Mouse (Mus musculus): Measurements from ENCODE around the gene Gm21762. TPM values are rescaled to one million over a fixed set of nuclear protein-coding genes. Genes with fewer than 3 reads are reported as not detected.
A peak's percentile ranks its signal among the peaks of the same experiment; 100 is the strongest.
"Not testable (repeated sequence)": the region's sequence is repeated elsewhere in the genome, so short reads cannot be mapped to it uniquely, and the experiment has no call there.

The Gm21762 gene
- total RNA-seq, 1 experiment = not detected

GRCm38 (mm10) chr13:120223012-120223659 lies 7.4 kb upstream of the Gm21762 start:
- not testable (repeated sequence) for H3K9ac ChIP-seq (ENCODE audit: insufficient read depth, low read depth, low read length, poor library complexity, severe bottlenecking); H3K9me3 ChIP-seq (ENCODE audit: control insufficient read depth, insufficient read depth, low read depth, low read length); DNase-seq (ENCODE audit: low read depth, low spot score); H3K36me3 ChIP-seq (ENCODE audit: control insufficient read depth, insufficient read depth, low read length, poor library complexity, severe bottlenecking); H3K4me1 ChIP-seq (ENCODE audit: control insufficient read depth in 2 of 2, insufficient read depth in 2 of 2, low read length in 2 of 2, poor library complexity in 1 of 2); H3K27ac ChIP-seq (ENCODE audit: insufficient read depth, low read depth, low read length, poor library complexity, severe bottlenecking)
- H3K4me3 ChIP-seq (ENCODE audit: insufficient read depth in 1 of 2, low read depth in 1 of 2, low read length in 2 of 2, poor library complexity in 1 of 2, severe bottlenecking in 1 of 2) = 0 out of 4 replicates have a peak overlapping the region, but pooled peaks of 1 of the 2 experiments have one; percentile 3
- in situ Hi-C loops (cut with MboI; ENCODE audit: low sequenced_read_pairs in 2 of 2, unreplicated experiment in 2 of 2) = loop anchor here in 1 of 2 experiments (10.0 kb wide), 1 partner anchor 388 kb away; the partner anchor contains the start of genes AF067063 and D13Ertd608e

DNA sequence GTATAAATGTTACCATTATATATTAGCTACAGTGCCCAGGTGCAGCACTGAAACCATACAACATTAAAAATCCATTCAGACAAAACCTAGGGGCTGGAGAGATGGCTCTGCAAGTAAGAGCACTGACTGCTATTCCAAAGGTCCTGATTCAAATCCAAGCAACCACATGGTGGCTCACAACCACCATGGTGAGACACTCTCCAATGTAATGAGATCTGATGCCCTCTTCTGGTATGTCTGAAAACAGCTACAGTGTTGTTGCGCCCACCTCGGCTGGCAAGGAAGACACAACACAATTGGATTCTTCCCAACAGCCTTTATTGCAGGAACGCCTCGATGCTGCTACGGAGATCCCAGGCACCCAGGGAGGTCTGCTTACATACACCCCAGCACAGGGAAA lies 5.2 kb upstream of the Gm21762 start:
- H3K4me1 ChIP-seq (ENCODE audit: control insufficient read depth in 2 of 2, insufficient read depth in 2 of 2, low read length in 2 of 2, poor library complexity in 1 of 2); H3K9me3 ChIP-seq (ENCODE audit: control insufficient read depth, insufficient read depth, low read depth, low read length); H3K9ac ChIP-seq (ENCODE audit: insufficient read depth, low read depth, low read length, poor library complexity, severe bottlenecking); DNase-seq (ENCODE audit: low read depth, low spot score); H3K36me3 ChIP-seq (ENCODE audit: control insufficient read depth, insufficient read depth, low read length, poor library complexity, severe bottlenecking); H3K27ac ChIP-seq (ENCODE audit: insufficient read depth, low read depth, low read length, poor library complexity, severe bottlenecking); H3K4me3 ChIP-seq (ENCODE audit: insufficient read depth in 1 of 2, low read depth in 1 of 2, low read length in 2 of 2, poor library complexity in 1 of 2, severe bottlenecking in 1 of 2): not testable (repeated sequence)
- in situ Hi-C loops (cut with MboI; ENCODE audit: low sequenced_read_pairs in 2 of 2, unreplicated experiment in 2 of 2) = loop anchor here in 1 of 2 experiments (10.0 kb wide), 1 partner anchor 386 kb away; the partner anchor contains the start of genes AF067063 and D13Ertd608e

DNA sequence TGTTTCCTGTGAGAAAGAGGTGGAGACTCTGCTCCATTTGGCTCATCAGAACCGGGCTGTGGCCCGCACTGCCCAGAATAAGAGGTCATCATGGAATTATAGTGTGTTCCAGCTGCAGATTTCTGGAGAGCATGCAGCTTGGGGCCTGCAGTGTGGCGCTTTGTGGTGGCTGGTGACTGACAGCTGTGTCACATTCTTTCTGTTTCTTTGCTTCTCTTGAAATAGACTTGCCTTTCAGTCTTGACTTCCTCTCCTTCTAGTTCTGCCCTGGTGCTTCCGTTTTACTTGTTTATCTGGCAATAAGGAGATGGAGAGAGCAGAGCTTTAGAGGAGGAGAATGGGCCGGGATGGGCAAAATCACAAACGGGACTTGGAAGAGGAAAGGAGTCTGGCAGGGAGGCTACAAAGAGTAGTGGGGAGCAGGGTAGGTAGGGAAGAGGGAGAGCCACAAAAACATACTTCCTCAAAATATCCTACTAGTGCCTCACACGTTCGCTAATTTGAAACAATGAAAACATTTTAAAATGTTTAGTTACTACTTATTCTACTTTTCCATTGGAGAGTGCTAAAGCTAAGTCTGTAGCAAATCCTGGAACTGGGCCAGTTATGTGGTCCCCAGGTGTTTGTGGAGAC lies 19.4 kb downstream of the Gm21762 start:
- H3K9me3 ChIP-seq (ENCODE audit: control insufficient read depth, insufficient read depth, low read depth, low read length); in situ Hi-C loops (cut with MboI; ENCODE audit: low sequenced_read_pairs in 2 of 2, unreplicated experiment in 2 of 2); H3K9ac ChIP-seq (ENCODE audit: insufficient read depth, low read depth, low read length, poor library complexity, severe bottlenecking): not testable (repeated sequence)

DNA sequence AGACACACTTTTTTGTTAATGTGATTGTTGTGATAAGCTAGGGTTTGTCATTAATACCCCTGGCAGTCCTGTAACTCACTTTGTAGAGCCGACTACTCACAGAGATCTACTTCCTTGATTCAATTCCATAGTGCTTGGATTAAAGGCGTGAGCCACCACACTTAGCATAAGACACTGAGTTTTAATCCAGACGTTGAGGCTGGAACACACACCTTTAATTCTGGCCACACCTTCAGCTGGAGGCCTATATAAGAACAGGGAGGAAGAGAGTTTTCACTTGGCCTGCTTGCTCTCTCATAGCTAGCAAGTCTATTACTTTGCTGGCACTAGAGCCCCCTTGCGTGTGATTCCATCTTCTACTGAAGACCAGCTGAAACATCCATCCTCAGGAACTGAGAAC lies 43.6 kb downstream of the Gm21762 start, which contains the start of gene Gm21818:
TSS of gene Gm21818 (plus strand) at position 301 of the 400 bp plus-strand sequence.
- not testable (repeated sequence) for H3K27ac ChIP-seq (ENCODE audit: insufficient read depth, low read depth, low read length, poor library complexity, severe bottlenecking); H3K36me3 ChIP-seq (ENCODE audit: control insufficient read depth, insufficient read depth, low read length, poor library complexity, severe bottlenecking); H3K4me3 ChIP-seq (ENCODE audit: insufficient read depth in 1 of 2, low read depth in 1 of 2, low read length in 2 of 2, poor library complexity in 1 of 2, severe bottlenecking in 1 of 2); H3K9ac ChIP-seq (ENCODE audit: insufficient read depth, low read depth, low read length, poor library complexity, severe bottlenecking); H3K4me1 ChIP-seq (ENCODE audit: control insufficient read depth in 2 of 2, insufficient read depth in 2 of 2, low read length in 2 of 2, poor library complexity in 1 of 2); DNase-seq (ENCODE audit: low read depth, low spot score); H3K9me3 ChIP-seq (ENCODE audit: control insufficient read depth, insufficient read depth, low read depth, low read length)
- in situ Hi-C loops (cut with MboI; ENCODE audit: low sequenced_read_pairs in 2 of 2, unreplicated experiment in 2 of 2) = loop anchor here in 1 of 2 experiments (5.0 kb wide), 1 partner anchor 285 kb away; no protein-coding TSS in a partner anchor

More for the DNA sequence above, 19.4 kb downstream of the Gm21762 start:
- not testable (repeated sequence) for H3K36me3 ChIP-seq (ENCODE audit: control insufficient read depth, insufficient read depth, low read length, poor library complexity, severe bottlenecking); H3K27ac ChIP-seq (ENCODE audit: insufficient read depth, low read depth, low read length, poor library complexity, severe bottlenecking); H3K4me1 ChIP-seq (ENCODE audit: control insufficient read depth in 2 of 2, insufficient read depth in 2 of 2, low read length in 2 of 2, poor library complexity in 1 of 2); H3K4me3 ChIP-seq (ENCODE audit: insufficient read depth in 1 of 2, low read depth in 1 of 2, low read length in 2 of 2, poor library complexity in 1 of 2, severe bottlenecking in 1 of 2); DNase-seq (ENCODE audit: low read depth, low spot score)

DNA sequence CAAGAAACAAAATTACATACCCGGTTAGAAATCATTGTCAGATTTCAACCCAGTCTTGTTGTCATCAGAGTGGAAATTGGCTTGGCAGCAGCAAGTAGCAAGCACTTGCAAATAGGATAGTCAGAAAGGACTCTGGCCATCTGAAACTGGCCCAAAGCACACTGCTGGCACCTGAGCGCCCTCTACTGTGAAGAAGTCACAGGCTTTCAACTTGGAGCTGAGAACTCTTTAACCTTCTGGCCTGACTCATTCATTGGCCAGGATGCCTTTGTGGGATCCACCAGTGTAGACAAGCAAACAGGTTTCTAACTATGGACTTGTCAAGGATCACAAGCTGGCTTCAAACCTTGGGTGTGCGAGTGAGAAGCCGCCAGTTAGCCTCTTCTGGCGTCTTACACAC lies 47.4 kb downstream of the Gm21762 start:
- H3K4me1 ChIP-seq (ENCODE audit: control insufficient read depth in 2 of 2, insufficient read depth in 2 of 2, low read length in 2 of 2, poor library complexity in 1 of 2); H3K4me3 ChIP-seq (ENCODE audit: insufficient read depth in 1 of 2, low read depth in 1 of 2, low read length in 2 of 2, poor library complexity in 1 of 2, severe bottlenecking in 1 of 2); in situ Hi-C loops (cut with MboI; ENCODE audit: low sequenced_read_pairs in 2 of 2, unreplicated experiment in 2 of 2); H3K36me3 ChIP-seq (ENCODE audit: control insufficient read depth, insufficient read depth, low read length, poor library complexity, severe bottlenecking); H3K27ac ChIP-seq (ENCODE audit: insufficient read depth, low read depth, low read length, poor library complexity, severe bottlenecking); H3K9me3 ChIP-seq (ENCODE audit: control insufficient read depth, insufficient read depth, low read depth, low read length); H3K9ac ChIP-seq (ENCODE audit: insufficient read depth, low read depth, low read length, poor library complexity, severe bottlenecking): not testable (repeated sequence)
- peak; percentile 27 for DNase-seq (ENCODE audit: low read depth, low spot score)

Other genes with a start within 250 kb of the Gm21762 start
- gene Gm36079, start 188.9 kb downstream of the Gm21762 start, total RNA-seq (2012; rRNA removed) = not detected in 2 replicates
- gene Gm21188, start 163.8 kb downstream of the Gm21762 start, total RNA-seq (2012; rRNA removed) = not detected in 2 replicates
- 46.3 and 59.5 TPM in 2 replicates for gene Gm20767, start 75.7 kb downstream of the Gm21762 start, total RNA-seq (2012; rRNA removed)
- 26.5 and 26.9 TPM in 2 replicates for gene Gm21818, start 43.5 kb downstream of the Gm21762 start, total RNA-seq (2012; rRNA removed)
- 0.49 TPM in 1 of 2 replicates, not detected in the other for gene Gm21731, start 23.2 kb upstream of the Gm21762 start, total RNA-seq (2012; rRNA removed)
- gene AF067061, start 47.2 kb upstream of the Gm21762 start, total RNA-seq (2012; rRNA removed) = 3.3 and 4.1 TPM in 2 replicates
- gene BC147527, start 84.4 kb upstream of the Gm21762 start, total RNA-seq (2012; rRNA removed) = 4.8 and 5.3 TPM in 2 replicates
- gene Tcstv3, start 100.9 kb upstream of the Gm21762 start, total RNA-seq (2012; rRNA removed) = 8.7 and 15.2 TPM in 2 replicates

Data from ES-E14 (cell line).